Mouse (Mus musculus) mouse trophoblast stem cell (cell line): ENCODE data around the gene Olfr987.
"Not testable (repeated sequence)": the region's sequence is repeated elsewhere in the genome, so short reads cannot be mapped to it uniquely, and the experiment has no call there.

ENCODE experiments used
- in situ Hi-C, 2 experiments: fragments of 300-500 bp; cut with MseI, MboI; formaldehyde crosslinking; loops; 2 replicates in 1 of 2; 3 replicates in 1 of 2; pipeline ENCODE4 v1.15.1; 2025

Gene Olfr987

GRCm38 (mm10) chr2:85339215-85339614 is at the start of gene Olfr987:
Gene Olfr987 (minus strand): TSS chr2:85339315.
- in situ Hi-C loops: not testable (repeated sequence)

- in situ Hi-C loops: not testable (repeated sequence)
These were observed 24.0 kb upstream of the Olfr987 start, which contains the start of gene Olfr988 for GRCm38 (mm10) chr2:85363127-85363526. Gene Olfr988 (minus strand): TSS chr2:85363227.

- in situ Hi-C loops: no loop called here
These were observed 857 bp upstream of the Olfr987 start for GRCm38 (mm10) chr2:85339972-85340371.

GRCm38 (mm10) chr2:85319106-85319505 is 20.0 kb downstream of the Olfr987 start:
- in situ Hi-C loops: no loop called here

- in situ Hi-C loops: no loop called here
These were observed 53.7 kb downstream of the Olfr987 start for GRCm38 (mm10) chr2:85285406-85285805.

- in situ Hi-C loops: no loop called here
These were observed 54.5 kb downstream of the Olfr987 start for GRCm38 (mm10) chr2:85284626-85285025.

GRCm38 (mm10) chr2:85283631-85284466 is 55.3 kb downstream of the Olfr987 start:
- in situ Hi-C loops: no loop called here

GRCm38 (mm10) chr2:85281023-85281422 is 58.1 kb downstream of the Olfr987 start:
- in situ Hi-C loops: no loop called here
